Mouse (Mus musculus): ENCODE data around the gene Eif2ak4. TPM values are rescaled to one million over a fixed set of nuclear protein-coding genes. Genes with fewer than 3 reads are reported as not detected.
A peak's percentile ranks its signal among the peaks of the same experiment; 100 is the strongest.

The Eif2ak4 gene
- polyA plus RNA-seq, 1 experiment from 2014 or later, result 8.9 TPM

GRCm38 (mm10) chr2:118495024-118495423, 106.6 kb downstream of the Eif2ak4 start:
- Histone ChIP-seq H3K9ac (no peak overlapping the region), H3K9me3 (no peaks in the 10 kb centered on the region), H3K4me2 (no peak overlapping the region), H3K4me1 (peaks cover 29% of the 10 kb centered on the region), H3K36me3 (no peaks in the 10 kb centered on the region), H3K4me3 (no peak overlapping the region), H3K27ac (no peak overlapping the region), H3K27me3 (no peaks in the 10 kb centered on the region)
- 72% methylated on average over 9 of the region's 9 CpGs for WGBS
- ATAC-seq (ENCODE audit: insufficient number of reproducible peaks, low FRiP score, low TSS enrichment, low read depth), result no peak

DNA sequence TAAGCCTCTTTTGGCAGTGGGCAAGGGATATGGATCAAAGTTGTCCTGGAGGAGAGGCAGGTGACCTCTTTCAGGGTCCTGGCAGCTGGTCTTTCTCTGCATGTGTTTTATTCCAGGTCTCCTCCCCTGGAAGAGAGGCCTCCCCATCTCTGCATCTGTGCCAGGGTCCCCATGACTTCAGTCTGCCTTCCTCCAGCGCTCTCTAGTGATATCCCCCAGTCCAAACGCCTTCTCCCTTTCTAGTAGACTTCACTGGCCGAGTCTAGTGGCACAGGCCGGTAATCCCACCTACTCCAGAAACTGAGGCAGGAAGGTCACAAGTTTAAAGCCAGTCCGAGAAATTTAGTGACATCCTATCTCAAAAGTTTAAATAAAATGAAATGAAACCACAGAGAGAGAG, 109.5 kb downstream of the Eif2ak4 start:
- no peak overlapping the region for H3K4me3 ChIP-seq
- H3K36me3 ChIP-seq, result no peaks in the 10 kb centered on the region
- ATAC-seq (ENCODE audit: insufficient number of reproducible peaks, low FRiP score, low TSS enrichment, low read depth), result no peak
- no peak overlapping the region for H3K9ac ChIP-seq
- no peak overlapping the region for H3K4me2 ChIP-seq
- H3K9me3 ChIP-seq, result no peaks in the 10 kb centered on the region
- H3K27me3 ChIP-seq, result no peaks in the 10 kb centered on the region
- no peak overlapping the region for H3K27ac ChIP-seq
- H3K4me1 ChIP-seq, result peaks cover 35% of the 10 kb centered on the region
- 81% methylated on average over 5 of the region's 5 CpGs for WGBS

GRCm38 (mm10) chr2:118498476-118498875, 110.1 kb downstream of the Eif2ak4 start:
- H3K36me3 ChIP-seq, result no peaks in the 10 kb centered on the region
- no peak overlapping the region for H3K9ac ChIP-seq
- WGBS, result 81% methylated on average over 6 of the region's 6 CpGs
- H3K4me1 ChIP-seq, result peaks cover 35% of the 10 kb centered on the region
- no peak for ATAC-seq (ENCODE audit: insufficient number of reproducible peaks, low FRiP score, low TSS enrichment, low read depth)
- no peak overlapping the region for H3K27ac ChIP-seq
- no peaks in the 10 kb centered on the region for H3K27me3 ChIP-seq
- H3K4me3 ChIP-seq, result no peak overlapping the region
- no peaks in the 10 kb centered on the region for H3K9me3 ChIP-seq
- no peak overlapping the region for H3K4me2 ChIP-seq

- ATAC-seq (ENCODE audit: insufficient number of reproducible peaks, low FRiP score, low TSS enrichment, low read depth), result peak; percentile 61
- Histone ChIP-seq H3K4me3 (no peak overlapping the region), H3K27me3 (no peaks in the 10 kb centered on the region), H3K9ac (no peak overlapping the region), H3K4me2 (no peak overlapping the region), H3K4me1 (peaks cover 35% of the 10 kb centered on the region), H3K9me3 (no peaks in the 10 kb centered on the region), H3K36me3 (no peaks in the 10 kb centered on the region), H3K27ac (peak overlapping the region; percentile 60)
- 14% methylated on average over 20 of the region's 20 CpGs for WGBS
Observed at GRCm38 (mm10) chr2:118499135-118499961, 110.9 kb downstream of the Eif2ak4 start.

- Histone ChIP-seq H3K27ac (peak overlapping the region; percentile 48), H3K9me3 (no peaks in the 10 kb centered on the region), H3K4me2 (no peak overlapping the region), H3K4me1 (peaks cover 33% of the 10 kb centered on the region), H3K4me3 (no peak overlapping the region), H3K36me3 (no peaks in the 10 kb centered on the region), H3K9ac (no peak overlapping the region), H3K27me3 (no peaks in the 10 kb centered on the region)
- no peak for ATAC-seq (ENCODE audit: insufficient number of reproducible peaks, low FRiP score, low TSS enrichment, low read depth)
- WGBS, result 73% methylated on average over 2 of the region's 2 CpGs
Observed at GRCm38 (mm10) chr2:118500191-118500590, 111.8 kb downstream of the Eif2ak4 start.

DNA sequence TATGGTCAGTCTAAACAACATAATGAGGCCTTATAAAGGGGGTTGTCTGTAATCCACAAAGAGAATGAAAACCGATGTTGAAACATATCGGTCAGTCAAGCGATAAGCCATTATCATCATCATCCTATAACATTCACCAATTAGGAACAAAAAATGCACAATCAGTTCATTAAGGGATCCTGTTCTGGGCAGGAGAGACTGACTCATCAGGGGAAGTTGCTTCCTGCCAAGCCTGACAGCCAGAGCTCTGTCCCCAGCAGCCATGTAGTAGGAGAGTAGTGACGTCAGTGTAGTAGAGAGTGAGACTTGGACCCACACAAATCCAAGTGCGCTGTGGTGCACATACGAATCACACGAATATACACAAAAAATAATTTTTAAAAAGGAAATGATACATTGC, 118.7 kb downstream of the Eif2ak4 start:
- Histone ChIP-seq H3K27ac (no peak overlapping the region), H3K9me3 (no peaks in the 10 kb centered on the region), H3K4me2 (no peak overlapping the region), H3K4me1 (peaks cover 22% of the 10 kb centered on the region), H3K36me3 (no peaks in the 10 kb centered on the region), H3K27me3 (no peaks in the 10 kb centered on the region), H3K4me3 (no peak overlapping the region), H3K9ac (no peak overlapping the region)
- no peak for ATAC-seq (ENCODE audit: insufficient number of reproducible peaks, low FRiP score, low TSS enrichment, low read depth)
- WGBS, result 79% methylated on average over 7 of the region's 7 CpGs

- Histone ChIP-seq H3K36me3 (no peaks in the 10 kb centered on the region), H3K9me3 (no peaks in the 10 kb centered on the region), H3K27me3 (no peaks in the 10 kb centered on the region), H3K4me3 (no peak overlapping the region), H3K4me2 (peak overlapping the region; percentile 14; the same call in 1 of the 2 replicates), H3K27ac (peak overlapping the region; percentile 3; the same call in 1 of the 2 replicates), H3K4me1 (peaks cover 28% of the 10 kb centered on the region), H3K9ac (no peak overlapping the region)
- no peak for ATAC-seq (ENCODE audit: insufficient number of reproducible peaks, low FRiP score, low TSS enrichment, low read depth)
- WGBS, result 58% methylated on average over 8 of the region's 8 CpGs
Observed at GRCm38 (mm10) chr2:118509688-118510446, 121.4 kb downstream of the Eif2ak4 start.

GRCm38 (mm10) chr2:118510447-118511310, 122.3 kb downstream of the Eif2ak4 start:
- 37% methylated on average over 29 of the region's 29 CpGs for WGBS

GRCm38 (mm10) chr2:118511779-118512417, 123.5 kb downstream of the Eif2ak4 start:
- H3K4me3 ChIP-seq, result no peak overlapping the region
- no peaks in the 10 kb centered on the region for H3K27me3 ChIP-seq
- no peaks in the 10 kb centered on the region for H3K36me3 ChIP-seq
- H3K9ac ChIP-seq, result no peak overlapping the region
- no peak overlapping the region for H3K4me2 ChIP-seq
- H3K9me3 ChIP-seq, result no peaks in the 10 kb centered on the region
- no peak for ATAC-seq (ENCODE audit: insufficient number of reproducible peaks, low FRiP score, low TSS enrichment, low read depth)
- H3K27ac ChIP-seq, result peak overlapping the region; percentile 59
- peaks cover 28% of the 10 kb centered on the region for H3K4me1 ChIP-seq
- 37% methylated on average over 11 of the region's 11 CpGs for WGBS

More at GRCm38 (mm10) chr2:118510447-118511310, 122.3 kb downstream of the Eif2ak4 start:
- peak overlapping the region; percentile 3; the same call in 1 of the 2 replicates for H3K27ac ChIP-seq
- peak; percentile 80 for ATAC-seq (ENCODE audit: insufficient number of reproducible peaks, low FRiP score, low TSS enrichment, low read depth)
- H3K4me1 ChIP-seq, result peaks cover 28% of the 10 kb centered on the region
- H3K4me2 ChIP-seq, result peak overlapping the region; percentile 14; the same call in 1 of the 2 replicates
- no peaks in the 10 kb centered on the region for H3K27me3 ChIP-seq
- H3K4me3 ChIP-seq, result no peak overlapping the region
- H3K9ac ChIP-seq, result no peak overlapping the region
- no peaks in the 10 kb centered on the region for H3K36me3 ChIP-seq
- no peaks in the 10 kb centered on the region for H3K9me3 ChIP-seq

- no peak for ATAC-seq (ENCODE audit: insufficient number of reproducible peaks, low FRiP score, low TSS enrichment, low read depth)
- peaks cover 28% of the 10 kb centered on the region for H3K4me1 ChIP-seq
- H3K27ac ChIP-seq, result no peak overlapping the region
- H3K4me2 ChIP-seq, result no peak overlapping the region
- H3K9ac ChIP-seq, result no peak overlapping the region
- H3K36me3 ChIP-seq, result no peaks in the 10 kb centered on the region
- no peaks in the 10 kb centered on the region for H3K27me3 ChIP-seq
- 70% methylated on average over 16 of the region's 16 CpGs for WGBS
- H3K4me3 ChIP-seq, result no peak overlapping the region
- no peaks in the 10 kb centered on the region for H3K9me3 ChIP-seq
Observed at GRCm38 (mm10) chr2:118512418-118513377, 124.3 kb downstream of the Eif2ak4 start.
